Mouse (Mus musculus): ENCODE results near the gene Trdmt1. TPM values are rescaled to one million over a fixed set of nuclear protein-coding genes. Genes with fewer than 3 reads are reported as not detected.

Trdmt1 gene
- polyA plus RNA-seq, 1 experiment from 2014 or later = 4.4 TPM

DNA sequence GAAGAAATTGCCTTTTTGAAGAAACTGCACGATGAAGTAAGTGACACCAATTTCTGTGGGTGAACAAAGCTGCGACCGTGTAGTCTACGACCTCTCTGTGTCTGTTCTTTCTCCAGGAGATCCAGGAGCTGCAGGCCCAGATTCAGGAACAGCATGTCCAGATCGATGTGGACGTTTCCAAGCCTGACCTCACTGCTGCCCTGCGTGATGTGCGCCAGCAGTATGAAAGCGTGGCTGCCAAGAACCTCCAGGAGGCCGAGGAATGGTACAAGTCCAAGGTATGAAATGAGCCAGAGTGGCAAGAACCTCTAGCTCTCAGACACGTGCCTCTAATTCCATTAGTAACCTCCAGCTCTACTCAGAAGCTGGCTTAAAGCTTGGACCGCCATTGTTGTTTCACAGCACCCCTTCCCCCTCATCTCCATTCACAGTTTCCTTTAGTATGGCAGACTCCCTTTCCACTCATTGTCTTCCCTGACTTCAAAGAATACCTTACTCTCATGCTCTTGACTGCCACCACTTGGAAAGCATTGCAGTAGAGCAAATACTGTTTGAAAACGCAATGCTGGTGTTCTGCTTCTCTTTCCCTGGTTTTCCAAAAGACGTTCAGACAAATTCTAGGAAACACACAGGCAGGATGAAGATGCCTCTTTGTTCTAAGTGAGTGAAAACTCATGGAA is 34.1 kb upstream of the Trdmt1 start:
- Histone ChIP-seq H3K27ac (ENCODE audit: low read depth) (no peak overlapping the region), H3K36me3 (replicated peaks; ENCODE audit: insufficient read depth, low read length) (peaks cover 27% of the 10 kb centered on the region), H3K4me2 (ENCODE audit: low read depth, low read length) (no peak overlapping the region), H3K27me3 (ENCODE audit: insufficient read depth, low read length) (peaks cover 13% of the 10 kb centered on the region), H3K9me3 (ENCODE audit: low read length) (no peaks in the 10 kb centered on the region), H3K4me3 (ENCODE audit: low read depth, low read length) (no peak overlapping the region), H3K9ac (replicated peaks) (no peak overlapping the region), H3K4me1 (ENCODE audit: insufficient read depth) (peaks cover 16% of the 10 kb centered on the region)
- ATAC-seq (no peak), DNase-seq (no peak)
- TF ChIP-seq CTCF (IDR thresholded peaks at IDR 0.05; ENCODE audit: low read depth) (0 out of 2 replicates have a peak, but pooled peaks have one; percentile 7), EP300 (IDR thresholded peaks at IDR 0.05; ENCODE audit: low read depth) (no peak)
- 77% methylated on average over 14 of the region's 14 CpGs for WGBS (ENCODE audit: insufficient replicate concordance)

DNA sequence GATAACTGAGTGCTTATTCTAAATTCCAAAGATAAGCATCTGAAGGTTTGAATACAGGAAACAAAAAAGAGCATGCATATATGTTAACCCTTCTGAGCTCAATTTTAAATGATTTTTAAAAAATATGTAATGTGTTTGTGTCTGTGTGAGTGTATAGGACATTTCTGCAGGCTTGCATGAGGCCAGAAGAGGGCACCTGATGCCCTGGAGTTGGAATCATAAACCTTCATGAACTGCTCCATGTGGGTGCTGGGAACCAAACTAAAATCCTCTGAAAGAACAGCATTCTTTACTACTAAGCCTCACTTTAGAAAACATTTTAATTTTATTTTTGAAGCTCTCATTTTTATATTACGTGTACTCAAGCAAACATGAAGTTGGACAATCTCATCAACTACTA is 32.9 kb upstream of the Trdmt1 start:
- 74% methylated on average over 1 of the region's 1 CpGs for WGBS (ENCODE audit: insufficient replicate concordance)
- no peak for TF ChIP-seq EP300 (IDR thresholded peaks at IDR 0.05; ENCODE audit: low read depth)
- no peak for TF ChIP-seq CTCF (IDR thresholded peaks at IDR 0.05; ENCODE audit: low read depth)
- peak overlapping the region; percentile 34; the same call in 1 of the 2 replicates for H3K4me2 ChIP-seq (ENCODE audit: low read depth, low read length)

DNA sequence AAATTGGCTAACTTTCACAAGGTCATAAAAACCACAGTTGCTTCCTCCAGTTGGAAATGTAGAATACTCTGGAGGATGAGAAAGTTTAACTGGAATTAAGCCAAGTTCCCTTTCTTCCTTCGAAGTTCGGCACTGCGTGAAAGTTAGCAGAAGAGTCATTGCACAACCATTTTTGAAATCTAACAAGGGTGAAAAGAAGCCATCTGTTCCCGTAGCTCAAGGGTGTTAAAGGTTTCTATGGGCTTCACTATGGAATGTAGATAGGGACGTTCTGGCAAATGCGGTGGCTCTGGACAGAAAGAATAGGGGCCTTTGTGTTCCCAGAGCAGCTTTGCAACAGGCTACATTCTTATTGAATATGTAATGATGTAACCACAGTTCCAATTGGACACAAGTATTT is 31.5 kb upstream of the Trdmt1 start:
- ATAC-seq (no peak), DNase-seq (no peak)
- H3K4me3 ChIP-seq (ENCODE audit: low read depth, low read length) = peak overlapping the region; percentile 65
- peak overlapping the region; percentile 23; the same call in 1 of the 2 replicates for H3K9ac ChIP-seq (replicated peaks)
- no peaks in the 10 kb centered on the region for H3K9me3 ChIP-seq (ENCODE audit: low read length)
- H3K36me3 ChIP-seq (replicated peaks; ENCODE audit: insufficient read depth, low read length) = peaks cover 13% of the 10 kb centered on the region
- peak overlapping the region; percentile 89; the same call in 1 of the 2 replicates for H3K27ac ChIP-seq (ENCODE audit: low read depth)
- WGBS (ENCODE audit: insufficient replicate concordance) = 44% methylated on average over 6 of the region's 6 CpGs
- H3K4me1 ChIP-seq (ENCODE audit: insufficient read depth) = peaks cover 18% of the 10 kb centered on the region
- H3K27me3 ChIP-seq (ENCODE audit: insufficient read depth, low read length) = peaks cover 23% of the 10 kb centered on the region
- peak overlapping the region; percentile 82 for H3K4me2 ChIP-seq (ENCODE audit: low read depth, low read length)
- TF ChIP-seq CTCF (IDR thresholded peaks at IDR 0.05; ENCODE audit: low read depth) = no peak
- TF ChIP-seq EP300 (IDR thresholded peaks at IDR 0.05; ENCODE audit: low read depth) = no peak

More for the DNA sequence above, 32.9 kb upstream of the Trdmt1 start:
- no peak for DNase-seq
- ATAC-seq = no peak
- H3K27ac ChIP-seq (ENCODE audit: low read depth) = no peak overlapping the region
- no peaks in the 10 kb centered on the region for H3K9me3 ChIP-seq (ENCODE audit: low read length)
- no peak overlapping the region for H3K9ac ChIP-seq (replicated peaks)
- H3K27me3 ChIP-seq (ENCODE audit: insufficient read depth, low read length) = peaks cover 18% of the 10 kb centered on the region
- H3K36me3 ChIP-seq (replicated peaks; ENCODE audit: insufficient read depth, low read length) = peaks cover 24% of the 10 kb centered on the region
- H3K4me3 ChIP-seq (ENCODE audit: low read depth, low read length) = no peak overlapping the region
- H3K4me1 ChIP-seq (ENCODE audit: insufficient read depth) = peaks cover 16% of the 10 kb centered on the region

DNA sequence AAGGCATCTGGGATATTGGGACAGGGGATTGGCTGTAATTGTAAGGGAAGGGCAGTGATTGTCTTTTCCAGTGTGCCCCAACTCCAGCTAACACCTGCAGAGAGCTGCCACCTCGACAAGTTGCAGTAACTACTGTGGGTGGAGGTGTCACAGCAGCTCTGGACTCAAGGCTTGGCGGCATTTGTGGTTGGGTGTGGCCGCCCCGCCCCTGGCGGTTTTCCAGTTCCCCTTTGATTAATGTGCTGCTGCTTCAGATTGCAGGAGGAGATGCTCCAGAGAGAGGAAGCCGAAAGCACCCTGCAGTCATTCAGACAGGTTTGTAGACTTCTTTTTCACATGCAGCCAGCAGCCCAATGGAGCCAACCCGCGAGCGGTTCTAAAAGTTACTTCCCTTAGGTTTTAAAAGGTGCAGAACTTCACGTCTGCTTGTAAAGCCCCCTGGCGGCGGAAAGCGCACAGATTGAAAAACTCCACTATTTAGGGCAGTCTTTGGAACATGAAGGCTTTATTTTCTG is 30.9 kb upstream of the Trdmt1 start:
- H3K9ac ChIP-seq (replicated peaks) = peak overlapping the region; percentile 66
- peak; percentile 78 for DNase-seq
- TF ChIP-seq CTCF (IDR thresholded peaks at IDR 0.05; ENCODE audit: low read depth) (peak; percentile 63), EP300 (IDR thresholded peaks at IDR 0.05; ENCODE audit: low read depth) (no peak)
- 2% methylated on average over 13 of the region's 13 CpGs for WGBS (ENCODE audit: insufficient replicate concordance)
- no peak for ATAC-seq
- H3K4me1 ChIP-seq (ENCODE audit: insufficient read depth) = peaks cover 18% of the 10 kb centered on the region
- peak overlapping the region; percentile 89 for H3K27ac ChIP-seq (ENCODE audit: low read depth)
- peaks cover 10% of the 10 kb centered on the region for H3K36me3 ChIP-seq (replicated peaks; ENCODE audit: insufficient read depth, low read length)
- peak overlapping the region; percentile 65 for H3K4me3 ChIP-seq (ENCODE audit: low read depth, low read length)
- peaks cover 23% of the 10 kb centered on the region for H3K27me3 ChIP-seq (ENCODE audit: insufficient read depth, low read length)
- H3K4me2 ChIP-seq (ENCODE audit: low read depth, low read length) = peak overlapping the region; percentile 82
- no peaks in the 10 kb centered on the region for H3K9me3 ChIP-seq (ENCODE audit: low read length)

DNA sequence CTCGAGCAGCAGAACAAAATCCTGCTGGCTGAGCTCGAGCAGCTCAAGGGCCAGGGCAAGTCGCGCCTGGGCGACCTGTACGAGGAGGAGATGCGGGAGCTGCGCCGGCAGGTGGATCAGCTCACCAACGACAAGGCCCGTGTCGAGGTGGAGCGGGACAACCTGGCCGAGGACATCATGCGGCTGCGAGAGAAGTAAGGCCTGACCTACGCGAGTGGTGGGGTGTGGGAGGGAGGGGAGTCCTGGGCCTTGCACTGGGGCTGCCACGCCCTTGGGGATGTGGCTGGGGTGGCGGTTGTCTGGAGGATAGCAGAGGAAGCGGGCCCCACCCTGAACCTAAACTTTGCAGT is 30.3 kb upstream of the Trdmt1 start:
- DNase-seq (peak; percentile 64), ATAC-seq (peak; percentile 57)
- Histone ChIP-seq H3K4me2 (ENCODE audit: low read depth, low read length) (peak overlapping the region; percentile 82), H3K9me3 (ENCODE audit: low read length) (no peaks in the 10 kb centered on the region), H3K27ac (ENCODE audit: low read depth) (peak overlapping the region; percentile 89), H3K9ac (replicated peaks) (peak overlapping the region; percentile 66), H3K27me3 (ENCODE audit: insufficient read depth, low read length) (peaks cover 23% of the 10 kb centered on the region), H3K36me3 (replicated peaks; ENCODE audit: insufficient read depth, low read length) (peaks cover 4% of the 10 kb centered on the region; the same call in 1 of the 2 replicates), H3K4me3 (ENCODE audit: low read depth, low read length) (peak overlapping the region; percentile 65), H3K4me1 (ENCODE audit: insufficient read depth) (peaks cover 18% of the 10 kb centered on the region)
- under 1% methylated on average over 21 of the region's 21 CpGs for WGBS (ENCODE audit: insufficient replicate concordance)
- TF ChIP-seq CTCF (IDR thresholded peaks at IDR 0.05; ENCODE audit: low read depth) = 0 out of 2 replicates have a peak, but pooled peaks have one; percentile 3
- no peak for TF ChIP-seq EP300 (IDR thresholded peaks at IDR 0.05; ENCODE audit: low read depth)

DNA sequence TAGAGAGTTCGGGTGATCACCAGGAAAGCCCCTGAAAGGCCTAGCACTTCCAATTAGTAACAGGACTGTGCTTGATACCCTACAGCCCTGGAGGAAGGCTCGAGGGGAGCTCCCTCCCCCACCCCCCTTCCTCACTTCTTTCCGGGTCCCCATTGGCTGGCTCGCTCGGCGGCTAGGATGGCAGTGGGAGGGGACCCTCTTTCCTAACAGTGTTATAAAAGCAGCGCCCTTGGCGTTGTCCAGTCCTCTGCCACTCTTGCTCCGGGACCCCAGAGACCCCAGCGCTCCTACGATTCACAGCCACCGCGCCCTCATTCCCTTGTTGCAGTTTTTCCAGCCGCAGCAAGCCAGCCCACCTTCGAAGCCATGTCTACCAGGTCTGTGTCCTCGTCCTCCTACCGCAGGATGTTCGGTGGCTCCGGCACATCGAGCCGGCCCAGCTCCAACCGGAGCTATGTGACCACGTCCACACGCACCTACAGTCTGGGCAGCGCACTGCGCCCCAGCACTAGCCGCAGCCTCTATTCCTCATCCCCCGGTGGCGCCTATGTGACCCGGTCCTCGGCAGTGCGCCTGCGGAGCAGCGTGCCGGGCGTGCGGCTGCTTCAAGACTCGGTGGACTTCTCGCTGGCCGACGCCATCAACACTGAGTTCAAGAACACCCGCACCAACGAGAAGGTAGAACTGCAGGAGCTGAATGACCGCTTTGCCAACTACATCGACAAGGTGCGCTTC is 29.8 kb upstream of the Trdmt1 start:
- no peaks in the 10 kb centered on the region; the same call in 1 of the 2 replicates for H3K36me3 ChIP-seq (replicated peaks; ENCODE audit: insufficient read depth, low read length)
- H3K9ac ChIP-seq (replicated peaks) = peak overlapping the region; percentile 66
- under 1% methylated on average over 45 of the region's 46 CpGs for WGBS (ENCODE audit: insufficient replicate concordance)
- peak; percentile 77 for DNase-seq
- peak overlapping the region; percentile 65 for H3K4me3 ChIP-seq (ENCODE audit: low read depth, low read length)
- ATAC-seq = peak; percentile 74
- peaks cover 18% of the 10 kb centered on the region for H3K4me1 ChIP-seq (ENCODE audit: insufficient read depth)
- peaks cover 23% of the 10 kb centered on the region for H3K27me3 ChIP-seq (ENCODE audit: insufficient read depth, low read length)
- H3K9me3 ChIP-seq (ENCODE audit: low read length) = no peaks in the 10 kb centered on the region
- H3K27ac ChIP-seq (ENCODE audit: low read depth) = peak overlapping the region; percentile 89
- TF ChIP-seq CTCF (IDR thresholded peaks at IDR 0.05; ENCODE audit: low read depth) (no peak), EP300 (IDR thresholded peaks at IDR 0.05; ENCODE audit: low read depth) (no peak)
- H3K4me2 ChIP-seq (ENCODE audit: low read depth, low read length) = peak overlapping the region; percentile 82

Measured in liver, postnatal 0 days (tissue).